Mouse (Mus musculus) left cerebral cortex, adult 11 months (tissue): ENCODE measurements at regions not wholly inside any gene's neighbourhood (a gene's known extent, or its start where the extent isn't known, plus 50 kb on each side); places are given as distances from the start of the nearest gene placed in this dataset.
A peak's percentile ranks its signal among the peaks of the same experiment; 100 is the strongest.
"Not testable (repeated sequence)": the region's sequence is repeated elsewhere in the genome, so short reads cannot be mapped to it uniquely, and the experiment has no call there.

ENCODE experiments used
- DNase-seq: peaks from one replicate; pipeline ENCODE4 v3.0.0; 2022; ENCODE audit warnings: low spot score

GRCm38 (mm10) chr12:51294971-51295477, 52.8 kb upstream of the G2e3 start:
- DNase-seq = no peak

GRCm38 (mm10) chr12:51278358-51278757, 69.5 kb upstream of the G2e3 start:
- no peak for DNase-seq

- peak; percentile 26 for DNase-seq
Observed at GRCm38 (mm10) chr12:51275818-51276538, 71.9 kb upstream of the G2e3 start.

GRCm38 (mm10) chr12:51273486-51273885, 74.4 kb upstream of the G2e3 start:
- no peak for DNase-seq

GRCm38 (mm10) chr12:51242839-51243238, 105.0 kb upstream of the G2e3 start:
- no peak for DNase-seq

- DNase-seq = peak; percentile 37
Observed at GRCm38 (mm10) chr12:51241131-51241781, 106.6 kb upstream of the G2e3 start.

- DNase-seq = no peak
Observed at GRCm38 (mm10) chr12:51211691-51212090, 136.2 kb upstream of the G2e3 start.

GRCm38 (mm10) chr12:51196289-51196688, 151.6 kb upstream of the G2e3 start:
- no peak for DNase-seq

GRCm38 (mm10) chr12:51195136-51195535, 152.7 kb upstream of the G2e3 start:
- DNase-seq = no peak

- DNase-seq = no peak
Observed at GRCm38 (mm10) chr12:51190754-51191153, 157.1 kb upstream of the G2e3 start.

- DNase-seq = no peak
Observed at GRCm38 (mm10) chr12:51190186-51190585, 157.7 kb upstream of the G2e3 start.

GRCm38 (mm10) chr12:51188229-51188628, 159.6 kb upstream of the G2e3 start:
- DNase-seq = peak; percentile 90

- DNase-seq = no peak
Observed at GRCm38 (mm10) chr12:51187726-51188125, 160.1 kb upstream of the G2e3 start.

- no peak for DNase-seq
Observed at GRCm38 (mm10) chr12:51185751-51186150, 162.1 kb upstream of the G2e3 start.

GRCm38 (mm10) chr12:51174906-51175756, 172.7 kb upstream of the G2e3 start:
- DNase-seq = no peak

- no peak for DNase-seq
Observed at GRCm38 (mm10) chr12:51165186-51165585, 182.7 kb upstream of the G2e3 start.

GRCm38 (mm10) chr12:51160995-51161394, 186.9 kb upstream of the G2e3 start:
- no peak for DNase-seq

- no peak for DNase-seq
Observed at GRCm38 (mm10) chr12:51160122-51160521, 187.7 kb upstream of the G2e3 start.

GRCm38 (mm10) chr12:51147963-51148362, 199.9 kb upstream of the G2e3 start:
- no peak for DNase-seq

GRCm38 (mm10) chr12:51143840-51144239, 204.0 kb upstream of the G2e3 start:
- no peak for DNase-seq

- DNase-seq = peak; percentile 62
Observed at GRCm38 (mm10) chr12:51143196-51143595, 204.7 kb upstream of the G2e3 start.

GRCm38 (mm10) chr12:51133676-51134075, 214.2 kb upstream of the G2e3 start:
- not testable (repeated sequence) for DNase-seq

GRCm38 (mm10) chr12:51128274-51128673, 219.6 kb upstream of the G2e3 start:
- DNase-seq = no peak
